Mouse (Mus musculus): ENCODE measurements around the gene Rtf1.

The Rtf1 gene

GRCm38 (mm10) chr2:119730735-119731134 is 55.9 kb downstream of the Rtf1 start:
- DNase-seq (ENCODE audit: low read depth): no peak

- no peak for DNase-seq (ENCODE audit: low read depth)
Observed at GRCm38 (mm10) chr2:119737124-119737523, 62.3 kb downstream of the Rtf1 start.

GRCm38 (mm10) chr2:119740567-119740966 is 65.7 kb downstream of the Rtf1 start:
- DNase-seq (ENCODE audit: low read depth): no peak

- DNase-seq (ENCODE audit: low read depth): no peak
Observed at GRCm38 (mm10) chr2:119741581-119742411, 66.9 kb downstream of the Rtf1 start, which contains the start of gene Itpka. Gene Itpka, plus strand, starts transcription at chr2:119742337.

GRCm38 (mm10) chr2:119742461-119743175 is 67.8 kb downstream of the Rtf1 start:
- no peak for DNase-seq (ENCODE audit: low read depth)

GRCm38 (mm10) chr2:119743176-119743807 is 68.4 kb downstream of the Rtf1 start:
- no peak for DNase-seq (ENCODE audit: low read depth)

- DNase-seq (ENCODE audit: low read depth): no peak
Observed at GRCm38 (mm10) chr2:119743808-119744162, 68.9 kb downstream of the Rtf1 start.

GRCm38 (mm10) chr2:119744163-119745111 is 69.6 kb downstream of the Rtf1 start:
- DNase-seq (ENCODE audit: low read depth): no peak

- DNase-seq (ENCODE audit: low read depth): no peak
Observed at GRCm38 (mm10) chr2:119745281-119745680, 70.4 kb downstream of the Rtf1 start.

- DNase-seq (ENCODE audit: low read depth): no peak
Observed at GRCm38 (mm10) chr2:119747554-119747953, 72.7 kb downstream of the Rtf1 start.

- no peak for DNase-seq (ENCODE audit: low read depth)
Observed at GRCm38 (mm10) chr2:119749260-119749659, 74.4 kb downstream of the Rtf1 start.

GRCm38 (mm10) chr2:119757601-119758100 is 82.8 kb downstream of the Rtf1 start:
- no peak for DNase-seq (ENCODE audit: low read depth)

- DNase-seq (ENCODE audit: low read depth): no peak
Observed at GRCm38 (mm10) chr2:119758101-119758843, 83.4 kb downstream of the Rtf1 start.

GRCm38 (mm10) chr2:119758844-119759835 is 84.3 kb downstream of the Rtf1 start:
- no peak for DNase-seq (ENCODE audit: low read depth)

- no peak for DNase-seq (ENCODE audit: low read depth)
Observed at GRCm38 (mm10) chr2:119760251-119760650, 85.4 kb downstream of the Rtf1 start, which contains the start of gene Ltk. Gene Ltk, minus strand, starts transcription at chr2:119760431.

GRCm38 (mm10) chr2:119762276-119762675 is 87.4 kb downstream of the Rtf1 start:
- DNase-seq (ENCODE audit: low read depth): no peak

GRCm38 (mm10) chr2:119763924-119764323 is 89.1 kb downstream of the Rtf1 start:
- no peak for DNase-seq (ENCODE audit: low read depth)

- no peak for DNase-seq (ENCODE audit: low read depth)
Observed at GRCm38 (mm10) chr2:119767246-119767645, 92.4 kb downstream of the Rtf1 start.

Measured in fibroblast of lung, adult 2 months (primary cell).